Mouse (Mus musculus) thymus, adult 2 months (tissue): Measurements from ENCODE around the gene Dennd2c. TPM values are rescaled to one million over a fixed set of nuclear protein-coding genes. Genes with fewer than 3 reads are reported as not detected.

ENCODE experiments used
- DNase-seq: peaks from one replicate; pipeline ENCODE4 v3.0.0; 2021
- H3K27ac ChIP-seq: fragments of 200-500 bp; 2 replicates; pipeline ENCODE4 v1.5.1; 2012; ENCODE audit warnings: low read length, control low read depth; ENCODE audit not compliant: control insufficient read depth, insufficient read depth
- H3K27me3 ChIP-seq: fragments of 200-500 bp; 2 replicates; pipeline ENCODE4 v1.6.1; 2012; ENCODE audit warnings: mild to moderate bottlenecking, low read length, moderate library complexity, mixed read lengths; ENCODE audit not compliant: control insufficient read depth, insufficient read depth
- H3K36me3 ChIP-seq: fragments of 200-500 bp; 2 replicates; pipeline ENCODE4 v1.6.1; 2012; ENCODE audit warnings: mild to moderate bottlenecking, low read length, moderate library complexity; ENCODE audit not compliant: control insufficient read depth, insufficient read depth
- H3K4me1 ChIP-seq: fragments of 200-500 bp; replicated peaks from 2 replicates; pipeline ENCODE4 v1.6.1; 2012; ENCODE audit warnings: low read length; ENCODE audit not compliant: control insufficient read depth, insufficient read depth
- H3K4me3 ChIP-seq: fragments of 200-500 bp; 2 replicates; pipeline ENCODE4 v1.5.1; 2012; ENCODE audit warnings: mild to moderate bottlenecking, low read length, control low read depth, moderate library complexity; ENCODE audit not compliant: control insufficient read depth, insufficient read depth
- CTCF ChIP-seq: fragments of 200-500 bp; IDR thresholded peaks from 2 replicates; pipeline ENCODE4 v1.5.1; 2012; ENCODE audit warnings: mild to moderate bottlenecking, control low read depth, low read length, moderate library complexity, borderline replicate concordance; ENCODE audit not compliant: control insufficient read depth, poor library complexity, insufficient read depth; ENCODE audit errors: extremely low read depth
- POLR2A ChIP-seq: fragments of 200-500 bp; IDR thresholded peaks from 2 replicates; pipeline ENCODE4 v1.6.1; 2012; ENCODE audit warnings: mild to moderate bottlenecking, low read length, control low read depth, moderate library complexity; ENCODE audit not compliant: control insufficient read depth, poor library complexity, insufficient read depth; ENCODE audit errors: extremely low read depth
- WGBS: fragments of 180-500 bp; shearing (Covaris S2); methylation state at CpG from one replicate; pipeline ENCODE4 v1.1.7; 2018; 5-methylcytosine and 5-hydroxymethylcytosine counted together
- polyA plus RNA-seq: library from polyadenylated mRNA; depleted of rRNA; stranded (reverse); fragments of >200 nt; gene quantifications from 2 replicates; pipeline ENCODE4 v1.2.3, GENCODE M21; 2012

Dennd2c gene
- polyA plus RNA-seq, 1 experiment = 2.2 TPM

DNA sequence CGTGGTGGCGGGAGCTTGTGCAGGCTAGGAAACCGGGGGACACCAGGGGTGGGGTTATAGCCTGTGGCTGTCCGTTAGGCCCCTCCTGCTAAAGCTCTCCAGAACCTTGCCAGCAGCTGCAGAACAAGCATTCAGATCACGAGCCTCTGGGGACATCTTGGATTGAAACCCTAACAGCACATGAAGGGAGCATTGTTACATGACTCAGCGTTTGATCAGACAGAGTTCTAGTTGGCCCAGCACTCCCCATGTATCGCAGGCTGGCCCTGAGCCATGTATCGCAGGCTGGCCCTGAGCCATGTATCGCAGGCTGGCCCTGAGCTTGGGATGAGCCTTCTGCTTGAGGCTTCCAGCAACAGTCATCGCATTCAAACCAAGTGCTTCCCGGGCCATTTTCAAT, 38.9 kb downstream of the Dennd2c start:
- TF ChIP-seq POLR2A = no peak
- TF ChIP-seq CTCF = no peak
- WGBS = 91% methylated on average over 11 of the region's 11 CpGs
- Histone ChIP-seq H3K27ac (no peak overlapping the region), H3K27me3 (no peaks in the 10 kb centered on the region), H3K4me1 (peaks cover 14% of the 10 kb centered on the region), H3K4me3 (no peak overlapping the region), H3K36me3 (no peaks in the 10 kb centered on the region)
- no peak for DNase-seq

DNA sequence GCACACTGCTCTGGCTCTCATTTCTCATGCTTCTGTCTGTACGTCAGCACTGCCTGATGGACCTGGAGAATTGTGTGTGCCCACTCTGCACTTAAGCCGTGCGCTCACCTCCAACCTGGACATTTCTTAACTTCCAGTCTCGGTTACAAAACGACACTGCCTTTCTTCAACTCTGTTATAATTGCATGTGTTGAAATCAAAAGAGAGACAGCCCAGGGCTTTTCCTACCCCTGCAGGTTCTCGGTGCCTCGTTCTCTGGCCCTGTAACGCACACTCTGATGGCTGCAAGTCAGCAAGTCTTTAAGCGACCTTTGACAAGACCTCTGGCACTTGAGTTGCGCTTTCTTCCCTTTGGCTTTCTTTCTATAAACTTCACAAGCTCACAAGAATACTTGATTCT, 40.0 kb downstream of the Dennd2c start:
- H3K27me3 ChIP-seq = no peaks in the 10 kb centered on the region
- no peak for DNase-seq
- H3K36me3 ChIP-seq = no peaks in the 10 kb centered on the region
- WGBS = 97% methylated on average over 10 of the region's 10 CpGs
- H3K27ac ChIP-seq = no peak overlapping the region
- no peak for TF ChIP-seq CTCF
- no peak for TF ChIP-seq POLR2A
- peaks cover 14% of the 10 kb centered on the region for H3K4me1 ChIP-seq
- H3K4me3 ChIP-seq = no peak overlapping the region

DNA sequence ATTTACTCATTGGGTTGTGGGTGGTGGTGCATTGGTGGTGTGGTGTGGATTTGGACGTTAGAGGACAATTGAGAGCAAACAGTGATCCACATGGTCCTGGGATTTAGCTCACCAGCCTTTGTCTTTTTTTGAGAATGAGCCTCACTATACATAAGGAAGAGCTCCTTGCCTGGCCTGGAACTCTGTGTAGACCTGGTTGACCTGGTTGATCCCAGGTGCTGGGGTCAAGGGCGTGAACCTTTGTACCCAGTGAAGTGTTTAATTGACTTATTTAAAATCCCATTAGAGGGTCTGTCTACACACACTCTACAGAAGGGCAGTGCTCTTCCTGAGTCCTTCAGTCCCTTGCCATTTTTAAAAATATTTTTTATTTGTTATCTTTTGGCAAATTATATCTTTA, 42.9 kb downstream of the Dennd2c start:
- Histone ChIP-seq H3K27me3 (no peaks in the 10 kb centered on the region), H3K4me3 (no peak overlapping the region), H3K4me1 (peaks cover 7% of the 10 kb centered on the region), H3K27ac (no peak overlapping the region), H3K36me3 (no peaks in the 10 kb centered on the region)
- no peak for TF ChIP-seq POLR2A
- TF ChIP-seq CTCF = no peak
- 97% methylated on average over 2 of the region's 2 CpGs for WGBS
- no peak for DNase-seq

DNA sequence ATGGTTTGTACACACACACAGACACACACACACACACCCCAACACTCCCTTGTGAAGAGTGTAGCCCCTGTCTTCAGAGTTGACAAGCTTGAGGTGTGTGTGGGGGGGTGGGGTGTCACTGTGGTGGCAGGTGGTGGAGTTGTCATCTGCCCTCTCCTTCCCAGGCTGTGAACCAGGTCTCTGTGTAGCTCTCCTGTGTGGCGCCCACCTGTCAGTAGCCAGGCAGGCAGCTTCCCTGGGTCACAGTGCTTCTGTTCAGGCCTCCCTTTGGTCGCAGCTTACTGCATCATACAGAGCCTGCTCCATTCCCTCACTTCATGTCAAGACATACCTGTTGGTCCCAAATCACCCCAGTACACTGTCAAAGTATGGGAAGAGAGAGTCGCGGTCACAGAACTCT, 43.4 kb downstream of the Dennd2c start:
- no peak for DNase-seq
- 98% methylated on average over 4 of the region's 4 CpGs for WGBS
- H3K36me3 ChIP-seq = no peaks in the 10 kb centered on the region
- no peak overlapping the region for H3K4me3 ChIP-seq
- no peak overlapping the region for H3K27ac ChIP-seq
- no peaks in the 10 kb centered on the region for H3K27me3 ChIP-seq
- TF ChIP-seq POLR2A = no peak
- TF ChIP-seq CTCF = no peak
- peaks cover 7% of the 10 kb centered on the region for H3K4me1 ChIP-seq

DNA sequence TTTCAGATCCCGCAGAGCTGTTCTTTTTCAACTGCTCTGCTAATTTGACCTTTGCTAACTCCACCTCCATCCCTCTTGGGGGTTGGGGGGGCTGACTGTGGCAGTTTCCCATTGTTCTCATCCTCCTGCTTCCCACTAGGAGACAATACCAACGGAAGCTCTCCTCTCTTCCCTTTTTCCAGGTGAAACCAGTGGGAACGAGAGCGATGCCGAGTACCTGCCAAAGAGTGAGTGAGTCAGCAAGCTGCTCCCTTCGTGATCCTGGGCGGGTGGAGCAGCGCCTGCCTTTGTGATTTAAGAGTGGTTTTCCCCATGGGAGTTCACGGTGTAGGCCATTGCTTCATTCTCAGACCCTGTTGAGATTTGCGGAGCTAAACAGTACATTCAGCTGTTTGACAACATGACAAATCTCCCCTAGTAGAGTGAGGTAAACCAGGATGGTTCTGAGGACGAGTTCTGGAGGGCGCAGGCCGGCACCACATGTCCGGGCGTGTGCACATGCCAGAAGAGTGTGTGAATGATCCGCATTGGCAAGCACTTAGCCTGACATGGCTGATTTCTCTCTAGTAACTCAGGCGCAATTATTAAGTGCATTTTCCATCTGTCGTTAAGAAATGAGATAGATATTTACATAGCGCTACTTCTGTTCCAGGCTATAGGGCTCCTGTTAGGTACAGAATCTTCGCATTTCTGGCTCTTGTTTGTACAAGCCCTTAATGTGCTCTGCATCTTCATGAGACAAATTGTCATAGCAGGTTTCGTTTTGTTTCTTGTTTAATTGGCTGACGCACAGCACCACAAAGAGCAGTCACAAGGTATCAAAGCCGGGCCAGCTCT, 44.1 kb downstream of the Dennd2c start:
- Histone ChIP-seq H3K27ac (no peak overlapping the region), H3K36me3 (no peaks in the 10 kb centered on the region)
- no peak for DNase-seq

DNA sequence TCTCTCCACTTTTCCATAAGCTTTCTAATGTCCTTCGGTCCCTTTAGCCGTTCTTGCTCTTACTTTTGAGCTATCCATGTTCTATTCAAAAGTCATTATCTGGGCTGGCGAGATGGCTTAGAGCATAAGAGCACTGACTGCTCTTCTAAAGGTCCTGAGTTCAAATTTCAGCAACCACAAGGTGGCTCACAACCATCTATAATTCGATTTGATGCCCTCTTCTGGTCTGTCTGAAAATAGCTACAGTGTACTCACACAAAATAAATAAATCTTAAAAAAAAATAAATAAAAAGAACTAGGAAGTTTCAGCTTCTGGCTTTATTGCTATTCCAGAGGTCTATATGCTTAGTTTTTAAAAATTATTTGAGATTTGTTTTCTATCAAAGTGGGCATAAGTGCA, 45.4 kb downstream of the Dennd2c start:
- WGBS = 89% methylated on average over 4 of the region's 4 CpGs
- no peak overlapping the region for H3K27ac ChIP-seq
- TF ChIP-seq CTCF (no peak), POLR2A (no peak)
- no peak for DNase-seq
- H3K36me3 ChIP-seq = no peaks in the 10 kb centered on the region
- H3K4me3 ChIP-seq = no peak overlapping the region
- H3K27me3 ChIP-seq = no peaks in the 10 kb centered on the region
- H3K4me1 ChIP-seq = peaks cover 7% of the 10 kb centered on the region

More for the DNA sequence above, 44.1 kb downstream of the Dennd2c start:
- Histone ChIP-seq H3K27me3 (no peaks in the 10 kb centered on the region), H3K4me3 (no peak overlapping the region), H3K4me1 (peaks cover 7% of the 10 kb centered on the region)
- TF ChIP-seq POLR2A (no peak), CTCF (no peak)
- 95% methylated on average over 23 of the region's 23 CpGs for WGBS
